Mouse (Mus musculus): ENCODE results near the gene Lgals7.

GRCm38 (mm10) chr7:28903778-28904177 lies 40.1 kb downstream of the Lgals7 start:
- TF ChIP-seq CTCF (IDR thresholded peaks at IDR 0.05; ENCODE audit: low read depth, low read length) (no peak), POLR2A (IDR thresholded peaks at IDR 0.05; ENCODE audit: extremely low read depth, insufficient read depth, low read length) (no peak)

Data from liver, adult 2 months (tissue).